8 mouse cellular contexts compared by ENCODE assay signal in the genomic region with DNA sequence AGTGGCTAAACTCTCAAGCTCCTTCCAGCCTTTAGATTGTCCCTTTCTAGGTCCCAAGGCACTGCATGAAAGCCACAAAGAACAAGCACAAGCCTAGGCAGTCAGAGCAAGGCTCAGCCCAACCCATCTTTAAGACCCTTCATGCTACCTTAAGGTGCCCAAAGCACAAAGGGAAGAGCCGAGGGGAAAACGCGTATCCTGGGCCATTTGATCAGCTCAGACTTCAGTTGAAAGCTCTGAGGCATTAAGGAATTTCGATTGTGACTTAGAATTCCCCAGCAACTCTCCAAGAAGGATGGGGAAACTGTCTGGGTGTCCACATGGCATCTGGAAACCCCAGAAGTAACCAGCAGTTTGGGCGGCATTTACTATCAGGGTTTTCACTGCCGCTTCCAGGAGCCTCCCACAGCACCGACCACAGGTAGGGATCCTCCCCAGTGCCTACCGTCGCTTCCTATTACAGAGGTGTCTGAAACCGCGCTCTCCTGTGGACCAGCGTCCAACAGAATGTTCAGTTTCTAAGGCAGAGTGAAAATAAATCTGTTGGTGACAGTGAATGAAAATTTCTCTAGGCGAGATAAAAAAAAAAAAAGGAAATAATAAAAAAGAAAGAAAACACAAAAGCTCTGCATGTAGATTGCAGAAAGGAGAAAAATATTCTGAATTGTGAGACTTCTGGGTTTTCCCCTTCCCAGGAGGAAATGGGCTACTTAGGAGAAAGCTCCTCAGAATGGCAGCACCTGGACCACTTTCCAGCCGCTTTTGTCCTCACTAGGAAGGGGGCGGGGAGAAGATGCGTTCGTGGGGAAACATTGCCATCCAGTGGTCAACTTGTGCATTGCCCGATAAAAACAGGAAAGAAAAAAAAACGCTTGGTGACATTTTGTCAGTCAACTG.
DNase-seq lines count a peak whose midpoint lies in the region; ATAC-seq and TF ChIP-seq lines count a peak whose summit lies in the region.

No protein-coding gene starts in this region.

- H3K4me3 ChIP-seq in ES-Bruce4 (ENCODE audit: low read depth, low read length): no peak overlapping the region
- H3K4me3 ChIP-seq in embryonic fibroblast, embryonic 13.5 days (ENCODE audit: insufficient read depth, low read length): peak overlapping the region; percentile 17; the same call in 1 of the 2 replicates
- H3K4me3 ChIP-seq in heart, embryonic 15.5 days: peak overlapping the region; percentile 26

- peak; percentile 81 for DNase-seq in brain, adult 2 months (ENCODE audit: low read depth, low spot score)
- peak; percentile 41 to 61 for DNase-seq in kidney, postnatal 25 days
- peak; percentile 12 to 26 for DNase-seq in lung, adult 18-20 months
- DNase-seq in retina, adult 2 months (ENCODE audit: low read depth, low spot score): peak; percentile 34

- H3K9me3 ChIP-seq in ES-Bruce4 (replicated peaks; ENCODE audit: control insufficient read depth, insufficient read depth, low read length, poor library complexity, severe bottlenecking): no peaks in the 10 kb centered on the region
- H3K9me3 ChIP-seq in heart, embryonic 15.5 days (replicated peaks): no peaks in the 10 kb centered on the region

- H3K36me3 ChIP-seq in ES-Bruce4 (ENCODE audit: control insufficient read depth, insufficient read depth, low read length, poor library complexity, severe bottlenecking): no peaks in the 10 kb centered on the region
- no peaks in the 10 kb centered on the region for H3K36me3 ChIP-seq in heart, embryonic 15.5 days

- no peak for TF ChIP-seq EP300 in ES-Bruce4 (IDR thresholded peaks at IDR 0.05; ENCODE audit: insufficient read depth, low read depth, low read length)

- no peak for TF ChIP-seq POLR2A in ES-Bruce4 (IDR thresholded peaks at IDR 0.05; ENCODE audit: insufficient read depth, low read length)
- TF ChIP-seq POLR2A in embryonic fibroblast, embryonic 13.5 days (IDR thresholded peaks at IDR 0.05; ENCODE audit: low read depth, low read length): no peak

- H3K27ac ChIP-seq in ES-Bruce4 (ENCODE audit: insufficient read depth, low read length): no peak overlapping the region
- no peak overlapping the region for H3K27ac ChIP-seq in embryonic fibroblast, embryonic 13.5 days (ENCODE audit: insufficient read depth, low read length)
- H3K27ac ChIP-seq in heart, embryonic 15.5 days: no peak overlapping the region

- H3K27me3 ChIP-seq in ES-Bruce4 (ENCODE audit: control insufficient read depth, insufficient read depth, low read length, poor library complexity, severe bottlenecking): no peaks in the 10 kb centered on the region
- H3K27me3 ChIP-seq in heart, embryonic 15.5 days: no peaks in the 10 kb centered on the region

- 12% methylated on average over 19 of the region's 19 CpGs for WGBS in heart, embryonic 15.5 days

- H3K4me2 ChIP-seq in heart, embryonic 15.5 days: peak overlapping the region; percentile 60

- H3K9ac ChIP-seq in ES-Bruce4 (ENCODE audit: low read depth, poor library complexity, severe bottlenecking): no peak overlapping the region
- no peak overlapping the region for H3K9ac ChIP-seq in heart, embryonic 15.5 days

- ATAC-seq in heart, embryonic 15.5 days (replicated peaks; ENCODE audit: insufficient number of reproducible peaks, insufficient read depth, low FRiP score, low read depth): no peak
- ATAC-seq in megakaryocyte-erythroid progenitor cell, adult 5-6 weeks (replicated peaks; ENCODE audit: low FRiP score, low TSS enrichment, poor library complexity, severe bottlenecking): no peak

- TF ChIP-seq CTCF in ES-Bruce4 (IDR thresholded peaks at IDR 0.05; ENCODE audit: low read depth, low read length): peak; percentile 68
- TF ChIP-seq CTCF in embryonic fibroblast, embryonic 13.5 days (IDR thresholded peaks at IDR 0.05; ENCODE audit: borderline replicate concordance, insufficient read depth, low read length): peak; percentile 52; the same call in 1 of the 2 replicates

- no peaks in the 10 kb centered on the region for H3K4me1 ChIP-seq in ES-Bruce4 (ENCODE audit: control insufficient read depth, insufficient read depth, low read length)
- H3K4me1 ChIP-seq in embryonic fibroblast, embryonic 13.5 days (ENCODE audit: control insufficient read depth, insufficient read depth, low read length): 0 out of 2 replicates have a peak, but pooled peaks cover 3% of the 10 kb centered on the region
- H3K4me1 ChIP-seq in heart, embryonic 15.5 days (replicated peaks): peaks cover 5% of the 10 kb centered on the region; the same call in 1 of the 2 replicates

Comparison
In these comparisons a context has a peak if more than half of its experiments do, and no peak if none do; other contexts are left out.
1. DNase-seq: peak in every context shown above with its lines; median percentile 81 in brain, adult 2 months; 51 in kidney, postnatal 25 days; 34 in retina, adult 2 months; 19 in lung, adult 18-20 months.